Comparison of ENCODE assay signal across 18 mouse cellular contexts in the genomic region with DNA sequence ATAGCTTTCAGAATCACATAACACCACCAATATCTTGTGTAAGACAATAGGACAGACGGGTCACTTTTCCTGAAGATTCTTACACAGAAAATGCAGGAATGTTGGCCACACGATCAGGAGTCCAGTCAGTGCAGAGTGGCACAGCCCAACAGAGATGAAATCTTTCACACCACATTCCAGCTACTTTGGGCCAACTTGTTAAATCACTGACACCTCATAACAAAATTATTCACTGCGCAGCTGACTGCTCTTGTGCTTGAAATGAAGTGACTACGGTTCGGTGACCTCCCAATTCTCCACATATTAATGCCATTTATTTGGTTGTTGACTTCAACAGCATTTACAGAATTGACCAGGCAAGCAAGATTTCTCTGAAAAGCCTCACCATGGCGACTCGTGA. TPM values are rescaled to one million over a fixed set of nuclear protein-coding genes. Genes with fewer than 3 reads are reported as not detected.
"Had no signal": no experiment of that assay in that cellular context is flagged by ENCODE, and none has a peak within 500 bp of the region (broad histone marks: within the 10 kb centered on the region; RNA-seq: fewer than 3 reads in every experiment).

No protein-coding gene starts in this region.

- ATAC-seq: liver, postnatal 0 days; midbrain, embryonic 13.5 days; midbrain, embryonic 15.5 days had no signal

- H3K4me1 ChIP-seq: liver, embryonic 13.5 days; liver, embryonic 15.5 days; megakaryocyte, embryonic 14.5 days; midbrain, embryonic 13.5 days; midbrain, embryonic 15.5 days; neural tube, embryonic 12.5 days had no signal

- H3K36me3 ChIP-seq: liver, embryonic 13.5 days; liver, embryonic 15.5 days; midbrain, embryonic 13.5 days; midbrain, embryonic 15.5 days; neural tube, embryonic 12.5 days had no signal

- H3K27ac ChIP-seq: liver, embryonic 13.5 days; liver, embryonic 15.5 days; macrophage; midbrain, embryonic 13.5 days; midbrain, embryonic 15.5 days; neural tube, embryonic 12.5 days had no signal

- H3K9ac ChIP-seq: liver, embryonic 13.5 days; liver, embryonic 15.5 days; liver, postnatal 0 days; lung, embryonic 14.5 days; midbrain, embryonic 13.5 days; midbrain, embryonic 15.5 days; neural tube, embryonic 12.5 days had no signal

- H3K9me3 ChIP-seq: liver, embryonic 13.5 days; liver, embryonic 15.5 days; midbrain, embryonic 13.5 days; midbrain, embryonic 15.5 days; neural tube, embryonic 12.5 days had no signal

- H3K4me2 ChIP-seq: liver, embryonic 13.5 days; liver, embryonic 15.5 days; lung, embryonic 14.5 days; midbrain, embryonic 11.5 days; midbrain, embryonic 13.5 days; midbrain, embryonic 15.5 days; neural tube, embryonic 12.5 days had no signal

- H3K27me3 ChIP-seq: liver, embryonic 13.5 days; liver, embryonic 15.5 days; megakaryocyte, embryonic 14.5 days; midbrain, embryonic 13.5 days; midbrain, embryonic 15.5 days; neural tube, embryonic 12.5 days had no signal

- DNase-seq: liver, embryonic 13.5 days; liver, postnatal 0 days; lung, embryonic 14.5 days; lung, postnatal 36 days; right cerebral cortex, postnatal 14 days; spleen, adult 18-20 months; thymus, adult 18-20 months; thymus, postnatal 14 days; thymus, postnatal 36 days had no signal

- H3K4me3 ChIP-seq: liver, embryonic 13.5 days; liver, embryonic 15.5 days; megakaryocyte, embryonic 14.5 days; midbrain, embryonic 13.5 days; midbrain, embryonic 15.5 days; neural tube, embryonic 12.5 days had no signal

RNA-seq across cellular contexts. Expression of a gene that starts 22.6 kb away (rescaled TPM):
- total RNA-seq: megakaryocyte progenitor cell, adult 5-6 weeks; monocyte, adult 5-6 weeks had no signal
- polyA plus RNA-seq: macrophage had no signal
